Mouse (Mus musculus): Measurements from ENCODE around the gene Sema5b.

The Sema5b gene

DNA sequence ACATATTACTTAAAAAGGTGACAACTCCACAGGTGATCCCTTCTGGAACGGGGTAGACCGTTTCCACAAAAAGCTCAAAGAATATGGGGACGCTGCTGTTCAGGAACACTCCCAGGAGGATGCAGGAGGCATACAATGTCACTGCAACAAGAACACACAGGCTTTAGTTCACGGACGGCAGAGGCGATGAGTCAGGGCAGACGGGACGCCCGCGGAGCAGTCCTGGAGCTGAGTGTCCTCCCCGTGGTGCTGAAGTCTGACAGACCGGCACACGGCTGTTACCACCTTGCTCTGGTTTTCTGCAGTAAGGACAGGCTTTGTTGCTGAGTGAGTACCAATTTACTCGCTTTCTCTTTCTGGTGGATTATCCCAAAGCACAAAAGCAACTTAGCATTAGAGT lies 163.9 kb downstream of the Sema5b start:
- no peak for DNase-seq (ENCODE audit: low spot score in 2 of 2)

DNA sequence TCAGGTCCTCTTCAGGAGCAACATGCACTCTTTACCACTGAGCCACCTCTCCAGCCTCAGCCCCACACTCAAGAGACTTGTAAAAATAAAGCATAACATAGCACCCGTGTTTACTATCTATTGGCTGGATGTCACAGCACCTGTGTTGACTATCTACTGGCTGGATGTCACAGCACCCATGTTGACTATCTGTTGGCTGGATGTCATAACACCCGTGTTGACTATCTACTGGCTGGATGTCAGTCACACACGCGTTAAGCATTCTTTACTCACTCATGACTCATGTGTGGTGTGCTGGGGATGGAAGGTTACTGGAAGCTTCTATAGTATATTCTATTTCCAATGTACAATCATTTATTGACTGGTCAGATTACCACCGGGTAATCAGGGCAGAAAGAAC lies 166.1 kb downstream of the Sema5b start:
- no peak for DNase-seq (ENCODE audit: low spot score in 2 of 2)

DNA sequence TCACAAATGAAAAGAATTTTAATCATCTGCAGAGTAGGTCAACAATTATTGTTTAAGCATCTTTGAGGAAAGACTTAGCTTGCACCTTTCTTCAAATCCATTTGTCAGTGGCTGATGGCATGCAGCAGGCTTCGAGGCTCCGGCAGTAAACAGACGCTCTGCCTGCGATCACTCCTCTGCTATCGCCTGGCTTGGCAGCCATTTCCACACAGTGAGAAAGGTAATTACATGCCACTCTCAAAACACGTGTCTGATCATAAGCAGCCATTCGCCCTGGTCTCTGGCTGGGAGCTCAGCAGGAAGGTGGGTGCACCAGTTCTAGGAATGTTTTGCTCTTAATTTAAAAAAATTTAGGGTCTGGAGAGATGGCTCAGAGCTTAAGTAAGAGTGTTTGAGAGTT lies 170.1 kb downstream of the Sema5b start:
- DNase-seq (ENCODE audit: low spot score in 2 of 2): no peak

DNA sequence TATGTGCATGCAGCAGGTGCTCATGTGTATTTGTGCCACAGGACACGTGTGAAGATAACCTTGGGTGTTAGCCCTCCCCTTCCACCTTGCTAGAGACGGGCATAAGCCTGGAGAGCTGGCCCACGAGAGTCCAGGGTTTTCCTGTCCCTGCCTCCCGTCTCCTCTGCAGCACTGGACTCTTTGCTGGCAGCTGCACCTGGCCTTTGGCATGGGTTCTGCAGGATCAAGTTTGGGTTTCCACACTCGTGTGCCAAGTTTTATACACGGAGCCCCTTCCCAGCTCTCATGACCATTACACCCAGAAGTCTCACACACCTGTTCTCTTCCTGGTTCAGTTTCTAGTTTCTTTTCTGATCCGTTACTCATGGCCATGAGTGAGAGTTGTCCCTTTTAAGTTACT lies 172.7 kb downstream of the Sema5b start:
- no peak for DNase-seq (ENCODE audit: low spot score in 2 of 2)

All from right cerebral cortex, adult 2 months (tissue).